ENCODE assay signal across 8 mouse cellular contexts in genomic region chr10:127534036-127534928, GRCm38 (mm10). TPM values are rescaled to one million over a fixed set of nuclear protein-coding genes. Genes with fewer than 3 reads are reported as not detected.
DNase-seq lines count a peak whose midpoint lies in the region; ATAC-seq and TF ChIP-seq lines count a peak whose summit lies in the region.

TSS of gene Nxph4 (minus strand) at chr10:127534559.

- peak within 1 kb of the TSS; percentile 31 for H3K9ac ChIP-seq in heart, embryonic 14.5 days (ENCODE audit: low read length)
- H3K9ac ChIP-seq in limb, embryonic 14.5 days (ENCODE audit: low read depth, low read length, severe bottlenecking), result peak within 1 kb of the TSS; percentile 52

- H3K4me3 ChIP-seq in heart, embryonic 14.5 days (ENCODE audit: control insufficient read depth in 1 of 2, insufficient read depth in 1 of 2, low read depth in 1 of 2, low read length in 2 of 2), result peak within 1 kb of the TSS; percentile 48 to 49
- H3K4me3 ChIP-seq in hindbrain, embryonic 10.5 days, result peak within 1 kb of the TSS; percentile 59
- peak within 1 kb of the TSS; percentile 52 for H3K4me3 ChIP-seq in limb, embryonic 14.5 days (replicated peaks; ENCODE audit: low read length)
- peak within 1 kb of the TSS; percentile 52 for H3K4me3 ChIP-seq in small intestine, adult 2 months (ENCODE audit: low read depth, low read length)

- no peak for DNase-seq in heart, postnatal 25 days (ENCODE audit: low spot score)
- DNase-seq in adrenal gland, postnatal 10 days, result peak; percentile 59
- DNase-seq in hindbrain, embryonic 10.5 days (ENCODE audit: low spot score), result peak; percentile 45
- DNase-seq in limb, embryonic 14.5 days (ENCODE audit: low spot score), result no peak
- DNase-seq in ovary, postnatal 10 days (ENCODE audit: low spot score), result no peak
- no peak for DNase-seq in cerebellum, adult 9-11 months

- TF ChIP-seq POLR2A in limb, embryonic 14.5 days (IDR thresholded peaks at IDR 0.05; ENCODE audit: borderline replicate concordance, extremely low read depth, insufficient read depth, insufficient read length), result no peak
- TF ChIP-seq POLR2A in small intestine, adult 2 months (IDR thresholded peaks at IDR 0.05; ENCODE audit: low read depth, low read length), result no peak

- H3K4me2 ChIP-seq in heart, embryonic 14.5 days (ENCODE audit: low read length), result peak within 1 kb of the TSS; percentile 77
- H3K4me2 ChIP-seq in limb, embryonic 14.5 days (replicated peaks; ENCODE audit: low read depth, low read length, severe bottlenecking), result peak within 1 kb of the TSS; percentile 93

- intact Hi-C loops in heart, postnatal 25 days (cut with DNase I), result no loop called here

- TF ChIP-seq CTCF in small intestine, adult 2 months (IDR thresholded peaks at IDR 0.05; ENCODE audit: extremely low read depth, insufficient read length, insufficient replicate concordance, low read depth, low read length), result no peak

- H3K27ac ChIP-seq in heart, embryonic 14.5 days (replicated peaks in 1 of 2; ENCODE audit: control insufficient read depth in 1 of 2, insufficient read depth in 1 of 2, low read depth in 2 of 2, low read length in 2 of 2), result no peak within 1 kb of the TSS
- peak within 1 kb of the TSS; percentile 81 for H3K27ac ChIP-seq in hindbrain, embryonic 10.5 days
- no peak within 1 kb of the TSS for H3K27ac ChIP-seq in limb, embryonic 14.5 days (replicated peaks; ENCODE audit: low read depth, low read length)
- no peak within 1 kb of the TSS for H3K27ac ChIP-seq in small intestine, adult 2 months (ENCODE audit: insufficient read depth, low read depth, low read length)

- H3K36me3 ChIP-seq in heart, embryonic 14.5 days (ENCODE audit: control insufficient read depth, insufficient read depth, low read length), result 0 out of 2 replicates have a peak, but pooled peaks cover 7% of the 10 kb centered on the region
- peaks cover 10% of the 10 kb centered on the region for H3K36me3 ChIP-seq in hindbrain, embryonic 10.5 days
- H3K36me3 ChIP-seq in limb, embryonic 14.5 days (ENCODE audit: control insufficient read depth, insufficient read depth, low read length), result peaks cover 13% of the 10 kb centered on the region
- H3K36me3 ChIP-seq in small intestine, adult 2 months (ENCODE audit: control insufficient read depth, insufficient read depth, low read length), result peaks cover 5% of the 10 kb centered on the region; the same call in 1 of the 2 replicates

- 0 out of 2 replicates have a peak, but pooled peaks have one; percentile 25 for ATAC-seq in heart, embryonic 14.5 days (ENCODE audit: insufficient number of reproducible peaks, insufficient read depth, low FRiP score, low read depth)
- ATAC-seq in limb, embryonic 14.5 days (ENCODE audit: low FRiP score, low read depth), result no peak

- peaks cover 8 to 19% of the 10 kb centered on the region in 2 experiments for H3K4me1 ChIP-seq in heart, embryonic 14.5 days (ENCODE audit: control insufficient read depth in 2 of 2, insufficient read depth in 2 of 2, low read length in 2 of 2)
- peaks cover 82% of the 10 kb centered on the region for H3K4me1 ChIP-seq in hindbrain, embryonic 10.5 days (replicated peaks)
- peaks cover 47% of the 10 kb centered on the region for H3K4me1 ChIP-seq in limb, embryonic 14.5 days (ENCODE audit: control insufficient read depth, insufficient read depth, low read length)
- peaks cover 12% of the 10 kb centered on the region for H3K4me1 ChIP-seq in small intestine, adult 2 months (ENCODE audit: control insufficient read depth, insufficient read depth, insufficient read length, low read length)

- peaks cover 79% of the 10 kb centered on the region for H3K27me3 ChIP-seq in heart, embryonic 14.5 days (ENCODE audit: control insufficient read depth, insufficient read depth, low read length)
- peaks cover 83% of the 10 kb centered on the region for H3K27me3 ChIP-seq in hindbrain, embryonic 10.5 days (ENCODE audit: insufficient read depth, poor library complexity, severe bottlenecking)
- H3K27me3 ChIP-seq in limb, embryonic 14.5 days (ENCODE audit: control insufficient read depth, insufficient read depth, low read length), result peaks cover 66% of the 10 kb centered on the region
- H3K27me3 ChIP-seq in small intestine, adult 2 months (ENCODE audit: control insufficient read depth, insufficient read depth, low read length), result peaks cover 62% of the 10 kb centered on the region

- H3K9me3 ChIP-seq in heart, embryonic 14.5 days (ENCODE audit: control insufficient read depth, low read length), result no peaks in the 10 kb centered on the region
- no peaks in the 10 kb centered on the region for H3K9me3 ChIP-seq in hindbrain, embryonic 10.5 days
- H3K9me3 ChIP-seq in limb, embryonic 14.5 days (ENCODE audit: control insufficient read depth, low read length), result no peaks in the 10 kb centered on the region

- WGBS in heart, embryonic 14.5 days, result under 1% methylated on average over 64 of the region's 78 CpGs
- under 1% methylated on average over 78 of the region's 78 CpGs for WGBS in hindbrain, embryonic 10.5 days
- WGBS in limb, embryonic 14.5 days, result under 1% methylated on average over 54 of the region's 78 CpGs
- WGBS in small intestine, adult 2 months, result under 1% methylated on average over 68 of the region's 78 CpGs

RNA-seq across cellular contexts. Expression of gene Nxph4, which starts in this region (rescaled TPM):
- 0.70 and 0.81 TPM in 2 replicates for polyA plus RNA-seq in heart, embryonic 14.5 days (2014; fragmentation: Nextera tagmentation; extraction: Ambion mirVana)
- total RNA-seq in heart, postnatal 25 days (2021), result under 1 TPM; 0.31 to 0.34 TPM
- 1 to 10 TPM; 5.3 TPM for total RNA-seq in adrenal gland, postnatal 10 days (2021)
- 23.1 and 70.9 TPM in 2 replicates for polyA plus RNA-seq in hindbrain, embryonic 10.5 days (2016; fragmentation: Nextera tagmentation; extraction: Ambion mirVana)
- 7.2 and 9.6 TPM in 2 replicates for polyA plus RNA-seq in limb, embryonic 14.5 days (2012; rRNA removed)
- polyA plus RNA-seq in limb, embryonic 14.5 days (2014; fragmentation: Nextera tagmentation; extraction: Ambion mirVana), result 17.5 and 19.9 TPM in 2 replicates
- 0.32 and 0.41 TPM in 2 replicates for polyA plus RNA-seq in small intestine, adult 2 months (2012; rRNA removed)

Comparison
In these comparisons a context has a peak if more than half of its experiments do, and no peak if none do; other contexts are left out.
1. RNA of gene Nxph4 (total RNA-seq): 5.3 TPM in adrenal gland, postnatal 10 days; 0.31 to 0.34 TPM in heart, postnatal 25 days; every median in the first group is over 4 times any median in the second.
2. Peak in ATAC-seq, H3K4me3 ChIP-seq, H3K9ac ChIP-seq and H3K4me2 ChIP-seq in heart, embryonic 14.5 days; RNA of the gene not detected or under 1 TPM.
3. DNase-seq: peak in adrenal gland, postnatal 10 days (single experiment) and hindbrain, embryonic 10.5 days (single experiment); none in heart, postnatal 25 days (single experiment), limb, embryonic 14.5 days (single experiment), ovary, postnatal 10 days (single experiment) and cerebellum, adult 9-11 months (single experiment).
4. Peak in every context shown above with its lines, with median percentiles within 50 percentile points of each other: H3K4me3 ChIP-seq.